Mouse (Mus musculus): ENCODE data around the gene Aars2.

- TF ChIP-seq CTCF (IDR thresholded peaks at IDR 0.05): no peak
- no peak for TF ChIP-seq EP300 (IDR thresholded peaks at IDR 0.05)
These were observed 23.7 kb downstream of the Aars2 start for GRCm38 (mm10) chr17:45530346-45530782.
